Mouse (Mus musculus) frontal cortex, postnatal 25 days (tissue): ENCODE measurements around the gene Mfsd4b3.
"Not testable (repeated sequence)": the region's sequence is repeated elsewhere in the genome, so short reads cannot be mapped to it uniquely, and the experiment has no call there.

Experiments used
- DNase-seq, 2 experiments: peaks; one replicate each; pipeline ENCODE4 v3.0.0; 2022; ENCODE audit warnings: low spot score in 2 of 2

Gene Mfsd4b3

DNA sequence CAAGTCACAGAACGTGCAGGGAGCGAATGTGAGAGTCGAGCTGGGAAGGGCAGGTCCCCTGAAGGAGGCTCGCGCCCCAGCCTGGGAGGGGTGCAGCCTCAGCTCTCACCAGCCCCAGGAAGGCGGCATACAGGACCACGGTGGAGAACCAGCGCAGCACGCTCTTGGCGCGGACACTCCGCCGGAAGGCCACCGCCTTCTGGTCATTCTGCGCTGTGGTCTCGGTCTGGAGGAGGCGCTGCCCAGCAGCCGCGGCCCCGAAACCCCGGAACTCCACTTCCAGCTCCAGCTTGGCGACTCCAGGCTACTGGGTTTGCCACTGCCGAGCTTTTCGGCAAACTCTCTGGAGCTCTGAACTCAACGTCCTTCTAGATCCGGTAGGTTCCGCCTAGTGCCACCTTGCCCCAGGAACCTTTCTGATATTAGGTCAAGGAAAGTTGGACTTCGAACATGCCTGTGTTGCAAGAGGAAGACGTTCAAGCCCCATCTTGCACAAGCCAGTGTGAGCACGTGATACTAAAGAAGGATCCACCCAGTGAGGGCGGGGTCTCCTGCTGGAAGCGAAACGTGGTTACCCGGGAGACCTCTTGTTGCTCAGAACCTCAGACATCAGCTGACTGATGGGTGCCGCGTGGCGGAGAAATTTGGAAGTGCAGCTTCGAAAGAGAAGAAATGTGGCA lies at the start of gene Mfsd4b3:
Mfsd4b3 (minus strand) TSS at position 393 of the 680 bp plus-strand sequence.
- peak; percentile 80 to 87 for DNase-seq

DNA sequence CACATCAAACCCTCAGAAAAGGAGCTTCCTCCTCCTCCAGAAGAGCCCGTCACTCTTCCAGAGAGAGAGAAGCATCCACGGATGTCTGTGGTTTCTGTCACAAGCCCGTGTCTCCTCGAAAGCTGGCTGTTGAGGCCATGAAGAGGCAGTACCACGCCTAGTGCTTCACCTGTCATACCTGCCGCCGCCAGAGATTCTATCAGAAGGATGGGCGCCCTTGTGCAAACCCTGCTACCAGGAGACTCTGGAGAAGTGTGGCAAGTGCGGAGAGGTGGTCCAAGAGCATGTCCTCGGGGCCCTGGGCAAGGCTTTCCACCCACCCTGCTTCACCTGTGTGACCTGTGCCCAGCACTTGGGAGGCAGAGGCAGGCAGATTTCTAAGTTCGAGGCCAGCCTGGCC lies 49.6 kb upstream of the Mfsd4b3 start:
- no peak for DNase-seq

DNA sequence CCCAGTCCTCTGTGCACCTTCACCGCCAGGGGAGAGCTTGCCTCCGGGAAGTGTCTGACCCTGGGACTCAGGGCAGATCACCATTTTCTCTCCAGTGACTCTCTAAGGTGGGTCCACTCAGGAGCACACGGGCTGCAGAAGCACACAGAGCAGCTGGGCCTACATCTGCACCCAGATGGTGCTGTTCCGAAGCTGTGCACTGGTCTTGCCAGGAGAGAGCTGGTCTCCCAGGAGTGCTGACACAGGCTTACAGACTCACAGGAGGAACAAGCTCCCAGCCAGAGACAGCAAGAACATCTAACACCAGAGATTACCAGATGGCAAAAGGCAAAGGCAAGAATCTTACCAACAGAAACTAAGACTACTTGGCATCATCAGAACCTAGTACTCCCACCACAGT lies 48.9 kb upstream of the Mfsd4b3 start:
- not testable (repeated sequence) for DNase-seq

DNA sequence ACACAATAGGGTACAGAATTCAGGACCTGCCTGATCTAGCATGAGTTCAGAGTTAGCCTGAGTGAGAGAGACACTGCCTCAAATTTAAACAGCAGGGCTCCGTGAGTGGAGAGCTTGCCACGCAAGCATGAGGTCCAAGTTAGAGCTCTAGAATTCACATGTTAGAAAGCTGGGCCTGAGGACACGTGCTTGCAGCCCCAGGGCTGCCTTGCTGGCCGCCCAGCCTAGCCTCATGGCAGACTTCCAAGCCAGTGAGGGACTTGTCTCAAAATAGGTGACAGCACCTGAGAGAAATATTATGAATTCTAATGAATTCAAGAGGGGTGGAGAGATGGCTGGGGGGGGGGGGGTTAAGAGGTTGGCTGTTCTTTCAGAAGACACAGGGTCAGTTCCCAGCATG lies 48.0 kb upstream of the Mfsd4b3 start:
- DNase-seq, result no peak

DNA sequence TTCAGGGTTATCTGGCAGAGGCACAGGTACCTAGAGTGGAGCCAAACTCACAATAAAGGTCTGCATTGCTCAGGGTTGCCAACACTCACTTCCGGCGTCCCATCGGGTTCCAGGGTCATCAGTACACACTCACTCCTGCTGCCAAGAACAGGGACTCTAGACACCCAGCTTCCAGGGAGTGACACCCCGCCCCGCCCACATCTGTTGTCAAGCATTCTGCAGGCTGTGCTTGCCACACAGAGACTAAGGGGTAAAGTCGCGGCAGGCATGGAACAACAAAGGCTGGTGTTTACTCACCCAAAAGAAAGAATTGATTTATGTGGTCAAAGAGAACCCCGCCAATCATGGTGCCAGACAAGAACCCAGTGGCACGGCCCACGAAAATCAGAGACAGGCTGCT lies 47.0 kb upstream of the Mfsd4b3 start:
- no peak for DNase-seq

DNA sequence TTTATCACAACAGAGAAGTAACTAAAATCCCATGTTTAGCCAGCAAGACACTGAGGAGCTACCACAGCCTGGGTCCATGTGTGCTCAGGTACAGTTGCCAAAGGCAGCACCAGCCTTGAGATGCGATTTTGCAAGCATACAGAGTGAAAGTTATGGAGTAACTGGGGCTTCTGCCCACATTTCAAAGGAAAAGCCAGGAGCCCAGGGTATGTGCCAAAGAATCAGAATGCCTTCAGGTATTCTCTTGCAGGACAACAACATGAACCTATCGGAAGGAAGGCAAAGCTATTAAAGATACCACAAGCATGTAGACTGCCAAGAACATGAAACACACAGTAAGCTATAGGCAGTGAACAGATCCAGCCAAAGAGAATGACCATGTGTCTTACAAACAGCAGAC lies 40.8 kb upstream of the Mfsd4b3 start:
- DNase-seq, result no peak

DNA sequence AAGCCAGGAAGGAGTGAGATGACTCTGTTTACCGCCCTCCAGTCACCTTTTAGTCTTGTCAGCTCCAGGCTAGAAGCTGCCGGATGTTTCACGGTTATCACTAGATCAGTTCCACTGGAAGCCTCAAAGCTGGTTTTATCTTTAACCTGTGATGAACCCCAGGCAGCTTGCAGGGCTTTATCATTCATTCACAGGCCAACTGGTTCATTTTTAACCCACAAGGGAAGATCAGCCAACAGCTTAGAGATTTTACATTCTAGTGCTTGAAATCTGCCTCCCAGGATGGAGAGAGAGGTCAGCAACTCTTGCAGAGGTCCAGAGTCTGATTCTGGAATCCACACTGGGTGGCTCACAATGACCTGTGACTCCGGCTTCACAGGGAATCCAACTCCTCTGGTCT lies 31.2 kb upstream of the Mfsd4b3 start:
- no peak for DNase-seq

DNA sequence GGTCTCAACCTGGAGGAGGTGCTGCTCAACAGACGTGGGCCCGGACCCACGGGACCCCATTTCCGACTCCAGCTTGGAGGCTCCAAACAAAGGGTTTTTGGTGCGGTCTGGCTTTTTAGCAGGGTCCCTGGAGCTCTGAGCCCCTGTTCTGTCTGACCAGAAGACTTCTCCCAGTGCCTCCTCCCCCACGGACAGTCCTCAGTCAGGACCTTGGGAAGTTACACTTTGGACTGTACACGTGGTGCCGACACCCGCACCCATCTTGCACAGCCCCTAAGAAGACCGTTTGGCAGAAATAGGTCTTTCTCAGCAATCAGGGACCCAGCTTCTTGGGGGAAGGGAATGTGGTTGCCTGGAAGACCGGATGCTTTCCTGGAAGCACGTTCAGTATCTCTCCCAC lies 26.5 kb upstream of the Mfsd4b3 start, which contains the start of gene Mfsd4b5:
Mfsd4b5 (minus strand) TSS at position 181 of the 400 bp plus-strand sequence.
- no peak for DNase-seq

DNA sequence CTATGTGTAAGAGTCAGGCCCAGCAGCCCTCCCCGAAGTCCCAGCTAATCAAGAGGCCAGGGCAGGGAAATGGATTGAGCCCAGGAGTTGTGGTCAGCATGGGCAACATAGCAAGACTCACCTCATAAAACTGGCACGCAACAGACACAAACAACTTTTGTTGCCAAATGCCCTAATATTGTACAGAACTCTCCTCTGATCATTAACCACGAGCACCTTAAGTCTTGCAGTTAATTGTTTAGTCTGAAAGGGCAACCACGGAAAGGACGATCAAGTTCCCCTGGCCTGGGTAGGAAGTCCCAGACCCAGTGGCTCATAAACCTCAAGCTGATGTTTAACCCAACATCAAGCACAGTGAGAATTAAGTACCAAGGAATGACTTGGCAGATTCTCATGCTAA lies 22.7 kb upstream of the Mfsd4b3 start:
- no peak for DNase-seq

DNA sequence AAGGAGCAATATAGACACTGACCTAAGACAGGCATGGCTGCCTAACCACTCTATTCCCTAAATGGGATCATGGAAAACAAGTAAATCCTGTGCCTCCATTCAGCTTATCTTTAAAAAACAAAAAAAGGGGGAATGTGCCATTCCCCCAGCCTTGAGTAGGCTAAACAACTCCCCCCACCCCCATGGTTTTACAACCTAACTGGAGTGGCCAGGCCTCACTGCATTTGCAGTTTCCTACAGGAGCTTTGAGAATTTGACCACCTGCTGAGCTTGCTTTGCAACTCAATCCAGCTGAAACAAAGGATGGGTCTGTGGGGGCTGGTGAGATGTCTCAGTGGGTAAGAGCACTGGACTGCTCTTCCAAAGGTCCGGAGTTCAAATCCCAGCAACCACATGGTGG lies 18.3 kb upstream of the Mfsd4b3 start:
- no peak for DNase-seq

DNA sequence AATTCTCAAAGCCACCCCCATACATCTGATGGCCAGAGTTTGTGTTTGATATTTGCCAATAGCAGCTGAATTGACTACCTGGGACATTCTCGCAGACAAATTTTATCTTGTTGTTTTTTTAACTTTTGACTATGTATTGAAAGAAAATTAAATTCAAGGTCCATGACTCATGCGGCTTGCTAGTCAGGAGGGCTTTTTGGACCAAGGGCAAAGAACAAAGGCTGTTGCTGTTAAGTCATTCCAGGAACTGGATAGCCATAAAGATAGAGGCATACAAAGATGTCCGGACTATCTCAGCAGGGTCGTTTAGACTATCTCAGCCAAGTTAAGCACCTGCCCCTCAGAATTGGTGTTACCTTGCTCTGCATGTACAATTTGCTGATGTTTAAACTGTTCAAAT lies 17.4 kb upstream of the Mfsd4b3 start:
- no peak for DNase-seq

DNA sequence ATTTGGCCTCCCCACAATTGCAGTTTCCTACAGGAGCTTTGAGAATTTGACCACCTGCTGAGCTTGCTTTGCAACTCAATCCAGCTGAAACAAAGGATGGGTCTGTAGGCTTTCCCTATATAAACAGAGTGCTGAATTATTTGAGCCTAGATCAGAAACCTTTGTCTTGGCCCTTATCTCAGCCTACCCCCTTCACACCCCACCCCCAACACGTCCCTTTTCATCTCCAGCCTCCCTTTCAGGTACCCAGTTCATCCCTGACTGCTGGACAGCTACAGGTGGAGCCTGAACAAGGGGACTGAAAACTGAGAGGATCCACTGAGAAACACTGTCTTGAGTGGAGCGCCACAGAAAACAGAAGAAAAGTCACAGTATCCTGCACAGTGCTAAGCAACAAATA lies 15.8 kb upstream of the Mfsd4b3 start:
- DNase-seq, result no peak

DNA sequence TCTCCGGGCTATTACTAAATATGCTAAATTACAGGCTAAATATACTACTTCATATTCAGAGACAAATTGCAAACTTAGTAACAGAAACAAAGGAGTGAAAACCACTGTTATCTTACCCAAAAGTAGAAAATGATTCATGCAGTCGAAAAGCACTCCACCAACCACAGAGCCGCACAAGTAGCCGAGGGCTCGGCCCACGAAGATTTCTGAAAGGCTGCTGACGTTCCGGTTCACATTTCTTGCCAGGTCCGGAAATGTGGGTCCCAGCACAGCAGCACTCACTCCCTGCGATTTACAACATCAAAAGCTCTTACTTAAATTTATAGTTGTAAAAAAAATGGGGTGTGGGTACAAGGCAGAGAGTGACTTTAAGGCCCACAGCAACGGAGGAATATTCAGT lies 15.0 kb upstream of the Mfsd4b3 start:
- DNase-seq, result no peak

DNA sequence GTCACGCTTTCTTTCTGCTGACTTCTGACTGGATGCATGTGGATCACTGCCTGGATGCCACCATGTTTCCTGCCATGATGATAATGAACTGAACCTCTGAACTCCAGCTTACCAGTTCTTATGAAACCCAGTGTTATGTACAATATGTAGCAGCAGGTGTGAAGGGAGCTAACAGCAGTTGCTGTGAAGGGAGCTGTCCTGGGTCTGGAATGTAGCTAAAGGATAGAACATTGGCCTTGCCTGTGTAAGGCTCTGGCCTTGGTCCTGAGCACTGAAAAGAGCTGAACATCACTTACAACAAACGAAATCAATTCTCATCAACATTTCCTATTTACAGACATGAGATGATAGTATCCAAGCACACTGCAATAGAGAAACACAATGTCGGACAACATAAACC lies 7.6 kb upstream of the Mfsd4b3 start:
- DNase-seq, result no peak

DNA sequence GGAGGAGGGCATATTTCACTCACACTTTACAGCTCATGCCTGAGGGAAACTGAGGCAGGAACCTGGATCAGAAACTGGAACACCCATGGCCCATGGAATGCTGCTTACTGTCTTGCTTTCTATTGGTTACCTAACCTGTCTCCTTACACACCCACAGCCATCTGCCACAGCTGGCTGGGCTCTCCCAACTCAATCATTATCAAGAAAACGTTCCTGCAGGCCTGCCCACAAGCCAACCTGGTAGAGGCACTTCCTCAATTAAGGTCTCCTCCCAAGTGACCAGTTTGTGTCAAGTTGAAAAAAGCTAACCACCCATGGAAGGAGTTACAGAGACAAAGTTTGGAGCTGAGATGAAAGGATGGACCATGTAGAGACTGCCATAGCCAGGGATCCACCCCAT lies 2.0 kb upstream of the Mfsd4b3 start:
- DNase-seq, result no peak

DNA sequence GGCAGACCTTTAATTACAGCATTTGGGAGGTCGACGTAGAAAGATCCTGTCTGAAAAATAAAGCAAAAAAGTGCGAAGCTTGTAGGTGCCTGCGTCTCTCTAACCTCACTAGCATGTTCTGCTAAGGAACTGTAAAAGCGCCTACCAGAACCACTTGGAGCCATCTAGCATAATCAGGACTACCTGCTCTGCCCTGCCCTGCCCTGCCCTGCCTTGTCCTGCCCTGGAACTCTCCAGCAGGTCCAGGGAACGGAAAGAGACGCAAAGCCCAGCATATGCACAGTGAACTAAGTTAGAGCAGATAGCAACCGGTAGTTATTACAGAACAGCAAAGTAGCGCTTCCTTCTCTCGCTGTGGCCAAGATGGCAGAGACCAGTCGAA lies 479 bp upstream of the Mfsd4b3 start:
- DNase-seq, result no peak

DNA sequence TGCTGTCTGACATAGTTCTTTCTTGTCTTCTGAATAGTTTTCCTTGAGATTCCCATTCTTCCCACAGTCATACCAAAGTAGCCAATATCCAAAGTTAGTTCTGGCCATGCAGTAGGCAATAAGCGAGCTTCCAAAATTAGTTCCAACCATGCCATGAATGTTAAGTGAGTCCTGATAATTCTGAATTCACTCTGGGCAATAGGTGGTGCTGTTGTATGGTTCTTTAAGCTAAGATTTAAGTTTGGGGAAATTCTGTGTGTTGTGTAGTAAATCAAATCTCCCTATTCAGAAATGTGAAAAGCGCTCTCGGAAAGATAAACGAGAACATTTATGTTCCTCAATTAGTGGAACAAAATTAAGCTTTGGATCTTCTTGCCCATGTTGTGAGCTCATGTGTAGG lies 1.7 kb downstream of the Mfsd4b3 start:
- no peak for DNase-seq

DNA sequence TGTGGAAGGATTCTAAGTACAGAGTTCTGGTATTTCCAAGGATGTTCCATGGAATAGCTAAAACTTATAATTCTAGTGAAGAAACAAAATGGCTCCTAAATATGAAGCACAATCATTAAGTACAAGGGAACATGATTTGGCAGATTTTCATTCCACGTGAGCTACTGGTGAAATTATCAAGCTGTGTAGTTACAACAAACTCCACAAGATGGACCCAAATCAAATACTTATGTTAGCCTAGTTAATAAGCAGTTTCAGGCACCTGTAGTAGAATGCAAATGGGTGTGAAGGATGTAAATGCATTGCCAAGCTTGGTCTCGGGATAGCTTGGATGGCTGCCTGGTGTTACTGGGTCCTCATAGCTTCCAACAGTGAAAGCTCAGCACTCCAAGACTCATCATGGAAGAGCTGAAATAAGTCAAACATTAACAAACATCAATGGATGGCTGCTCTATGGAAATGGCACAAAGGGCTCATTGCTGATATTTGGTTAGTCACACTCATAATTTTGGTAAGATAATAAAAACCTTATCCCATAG lies 3.5 kb downstream of the Mfsd4b3 start:
- no peak for DNase-seq

DNA sequence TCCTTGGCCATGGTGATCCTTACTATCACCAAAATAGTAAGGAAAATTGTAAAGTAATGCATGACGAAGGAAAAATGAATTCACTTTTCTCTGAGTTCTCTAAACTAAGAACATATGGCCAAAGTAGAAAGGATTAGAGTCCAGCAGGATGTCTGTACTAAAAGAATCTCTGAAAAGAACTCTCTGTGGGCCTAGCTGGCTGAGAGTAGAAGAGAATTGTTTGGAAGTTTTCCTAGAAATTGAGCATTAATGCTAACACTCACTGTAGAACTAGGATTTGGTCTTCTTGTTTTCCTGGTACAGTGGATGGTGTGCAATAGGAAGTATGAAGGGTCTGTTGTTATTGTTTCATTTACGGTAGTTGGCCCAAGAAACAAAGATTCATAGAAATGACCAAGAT lies 4.8 kb downstream of the Mfsd4b3 start:
- DNase-seq, result no peak

DNA sequence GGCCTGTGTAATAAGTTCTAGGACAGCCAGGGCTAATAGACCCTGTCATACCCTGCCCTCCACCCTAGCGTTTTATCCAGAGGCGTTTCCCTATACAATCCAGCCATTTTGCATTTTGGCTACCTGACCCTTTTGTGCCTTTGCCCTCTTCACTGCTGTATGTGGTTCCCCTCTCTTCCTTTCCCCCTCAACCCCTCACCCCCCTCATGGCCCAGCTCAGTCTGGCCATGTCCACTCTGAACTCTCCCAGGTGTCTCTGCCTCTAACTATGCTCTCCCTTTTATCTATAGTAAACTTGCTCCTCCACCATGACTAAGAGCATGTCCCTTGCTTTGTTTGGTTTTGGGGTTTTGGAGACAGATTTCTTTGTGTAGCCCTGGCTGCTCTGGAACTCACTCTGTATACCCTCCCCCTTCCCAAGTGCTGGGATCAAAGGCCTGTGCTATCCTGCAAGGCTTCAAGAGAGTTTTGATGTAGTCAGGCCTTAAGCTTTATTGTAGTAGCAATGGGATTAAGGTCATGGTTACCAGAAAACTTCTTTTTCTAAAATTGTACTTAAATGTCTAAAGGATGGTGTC lies 10.5 kb downstream of the Mfsd4b3 start:
- DNase-seq, result no peak

DNA sequence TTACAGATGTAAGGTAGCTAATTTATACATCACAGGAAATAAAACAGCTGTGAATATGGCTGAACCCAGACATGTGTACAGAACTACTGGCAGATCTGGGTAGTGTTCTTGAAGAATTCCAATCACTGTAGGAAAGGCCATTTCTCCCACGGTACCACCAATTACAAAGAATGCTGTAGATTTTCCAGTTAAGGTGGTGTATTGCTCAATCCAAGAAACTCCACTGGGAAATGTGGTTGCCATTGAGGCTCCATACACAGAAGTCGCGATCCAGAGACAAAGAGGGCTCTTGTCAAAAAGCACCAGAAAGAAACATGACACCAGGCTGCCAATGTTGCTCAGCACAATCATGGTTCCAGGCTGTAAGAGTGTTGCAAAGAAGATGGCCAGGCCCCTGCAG lies 12.8 kb downstream of the Mfsd4b3 start:
- DNase-seq, result not testable (repeated sequence)

DNA sequence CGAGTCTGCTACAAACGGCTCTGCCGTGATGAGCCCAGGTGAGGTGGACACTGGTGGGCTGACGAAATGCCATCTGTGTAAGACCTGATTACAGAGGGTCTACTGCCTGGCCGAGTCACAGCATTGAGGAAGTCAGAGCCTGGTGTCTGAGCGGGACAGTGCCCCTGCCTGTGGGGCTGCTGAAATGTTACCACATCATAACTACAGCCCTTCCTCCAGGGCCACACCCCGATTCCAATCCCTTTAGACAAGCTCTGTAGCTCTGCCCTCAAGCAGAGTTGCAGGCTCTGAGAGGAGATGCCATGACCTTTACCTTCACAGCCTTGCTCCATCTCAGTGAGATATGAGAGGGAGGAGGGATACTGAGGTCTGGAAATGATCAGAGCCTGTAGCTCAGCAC lies 23.4 kb downstream of the Mfsd4b3 start:
- DNase-seq, result no peak

DNA sequence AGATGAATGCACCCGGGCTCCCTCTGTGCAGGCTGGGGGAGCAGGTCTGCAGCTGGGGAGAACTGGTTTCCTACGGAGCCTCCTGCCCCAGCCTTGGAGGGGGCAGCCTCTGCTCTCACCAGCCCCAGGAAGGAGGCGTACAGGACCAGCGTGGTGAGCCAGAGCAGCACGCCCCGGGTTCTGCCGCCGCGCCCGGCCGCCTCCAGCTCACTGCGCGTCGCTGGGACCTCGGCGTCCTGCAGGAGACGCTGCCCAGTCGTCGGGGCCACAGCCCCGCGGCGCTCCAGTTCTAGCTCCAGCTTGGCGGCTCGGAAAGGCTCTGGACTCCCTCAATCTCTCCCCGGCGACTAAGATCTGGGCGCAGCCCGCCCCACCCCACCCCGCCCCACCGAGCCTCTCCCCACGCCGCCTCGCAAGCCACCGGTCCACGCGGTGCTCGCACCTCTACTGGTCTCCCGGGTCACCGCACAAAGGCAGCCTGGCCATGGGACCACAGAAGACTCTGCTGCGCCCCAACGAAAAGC lies 33.3 kb downstream of the Mfsd4b3 start, which contains the start of gene Mfsd4b2:
Mfsd4b2 (minus strand) TSS at position 308 of the 524 bp plus-strand sequence.
- no peak for DNase-seq
